Mouse (Mus musculus) kidney, adult 2 months (tissue): ENCODE results near the gene Strn.

Experiments used
- CTCF ChIP-seq: fragments of 200-500 bp; conservative IDR thresholded peaks from 2 replicates; pipeline ENCODE4 v1.5.1; 2011; ENCODE audit warnings: low read depth, mild to moderate bottlenecking, control low read depth, low read length, moderate library complexity, mixed read lengths; ENCODE audit not compliant: insufficient read depth, insufficient read length
- POLR2A ChIP-seq: fragments of 200-500 bp; IDR thresholded peaks from one replicate; pipeline ENCODE4 v1.6.1; 2011; ENCODE audit warnings: low read depth, low read length, control low read depth

GRCm38 (mm10) chr17:78608135-78608670, 128.8 kb downstream of the Strn start:
- TF ChIP-seq POLR2A (no peak), CTCF (no peak)
